Mouse (Mus musculus) urinary bladder, postnatal 14 days (tissue): Measurements from ENCODE around the gene Cntn4.

Experiments
- DNase-seq: peaks from one replicate; pipeline ENCODE4 v3.0.0; 2021; ENCODE audit warnings: low spot score

Cntn4 gene

GRCm38 (mm10) chr6:105677149-105678031, at the start of gene Cntn4:
Gene Cntn4, plus strand, starts transcription at chr6:105677660.
- peak; percentile 6 for DNase-seq

DNA sequence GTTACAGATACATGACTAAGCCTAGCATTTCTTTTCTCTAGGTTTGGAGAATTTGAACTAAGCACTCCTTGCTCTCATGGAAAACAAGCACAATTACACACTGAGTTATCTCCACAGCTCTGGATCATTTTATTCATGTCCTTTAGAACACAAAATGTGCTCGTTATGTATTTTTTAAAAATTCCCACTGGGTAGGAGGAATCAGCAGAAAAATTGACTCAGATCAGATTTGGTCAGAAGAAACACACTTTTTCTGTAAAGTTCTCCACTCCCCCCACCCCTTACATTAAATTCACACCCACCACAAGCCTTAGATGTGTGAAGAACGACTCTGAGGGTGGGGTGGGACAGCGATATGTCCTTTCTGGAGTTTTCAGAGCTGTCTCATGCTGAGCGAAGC, 3.2 kb upstream of the Cntn4 start:
- DNase-seq = no peak

- no peak for DNase-seq
Observed at GRCm38 (mm10) chr6:105675099-105675498, 2.4 kb upstream of the Cntn4 start.

DNA sequence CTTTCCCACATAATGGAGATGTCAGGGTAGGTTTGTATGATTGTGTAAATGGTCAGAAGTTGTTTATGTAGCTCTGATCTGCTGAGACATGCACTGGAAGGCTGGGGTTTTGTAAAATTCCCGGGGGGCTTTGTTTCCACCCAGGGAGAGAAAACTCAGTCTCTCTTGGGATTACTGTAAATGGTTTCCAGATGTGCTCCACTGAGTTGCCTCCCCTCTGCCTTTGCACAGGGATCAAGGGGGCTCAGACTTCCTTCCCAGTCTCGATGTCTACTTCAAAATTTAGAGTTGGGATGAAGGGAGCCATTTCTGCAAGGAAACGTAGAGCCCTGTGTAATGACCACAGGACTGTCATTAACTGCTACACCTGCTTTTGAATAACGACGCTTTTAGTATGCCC, 823 bp upstream of the Cntn4 start:
- no peak for DNase-seq

DNA sequence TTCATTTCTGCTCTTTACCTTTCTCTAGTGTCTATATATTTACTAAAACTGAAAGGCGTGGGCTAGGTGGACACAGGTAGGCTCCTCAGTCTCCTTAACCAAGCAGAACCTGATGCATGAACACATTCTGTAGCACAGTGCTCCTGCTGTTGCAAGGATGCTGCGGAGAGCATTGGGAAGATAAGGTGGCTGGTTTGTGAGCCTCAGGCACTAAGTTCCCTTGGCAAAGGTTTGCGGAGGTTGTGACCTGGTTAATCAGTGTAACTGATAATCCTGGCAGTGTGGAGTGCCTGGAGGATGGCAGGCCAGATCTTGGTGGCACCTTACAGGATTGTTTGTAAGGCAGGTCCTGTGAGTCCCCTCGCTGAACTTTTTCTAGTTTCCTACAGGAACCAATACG, 1.3 kb downstream of the Cntn4 start:
- DNase-seq = no peak

- no peak for DNase-seq
Observed at GRCm38 (mm10) chr6:105681496-105681895, 4.0 kb downstream of the Cntn4 start.

DNA sequence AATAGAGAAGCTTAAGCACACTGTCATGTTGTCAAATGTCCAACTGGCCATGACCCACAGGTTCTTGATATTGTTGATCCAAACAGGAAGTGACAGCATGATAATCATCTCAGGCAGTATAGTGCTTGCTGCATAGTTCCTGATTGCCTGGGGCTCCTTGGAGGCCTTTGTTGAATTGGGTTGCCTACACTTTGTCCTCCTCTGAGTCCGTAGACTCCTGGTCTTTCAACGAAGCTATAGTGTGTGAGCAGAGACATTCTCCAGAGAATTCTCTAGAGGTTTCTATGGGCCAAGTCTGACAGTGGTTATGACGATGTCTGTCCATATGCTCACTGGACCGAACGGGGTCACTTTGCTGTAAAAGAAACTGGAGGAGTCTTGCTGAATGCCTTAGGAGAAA, 5.8 kb downstream of the Cntn4 start:
- no peak for DNase-seq

DNA sequence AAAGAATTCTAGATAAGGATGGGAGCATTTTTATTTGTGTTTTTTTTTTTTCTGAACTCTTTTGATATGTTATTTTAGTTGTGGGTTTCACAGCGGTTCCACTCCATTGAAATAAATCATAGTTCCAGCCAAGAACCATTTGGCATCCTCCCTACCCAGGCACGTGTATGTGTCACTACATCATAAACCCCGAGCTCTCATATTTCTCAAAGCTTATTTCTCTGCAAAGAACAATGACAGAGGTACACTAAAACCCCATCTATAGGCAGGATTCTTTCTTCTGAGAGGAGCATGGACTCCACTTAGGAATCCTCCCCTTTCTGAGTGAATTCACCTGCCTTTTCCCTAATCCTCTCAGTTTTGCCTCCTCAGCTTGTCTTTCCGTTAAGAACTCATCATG, 6.7 kb downstream of the Cntn4 start:
- no peak for DNase-seq

GRCm38 (mm10) chr6:105688195-105688594, 10.7 kb downstream of the Cntn4 start:
- no peak for DNase-seq

DNA sequence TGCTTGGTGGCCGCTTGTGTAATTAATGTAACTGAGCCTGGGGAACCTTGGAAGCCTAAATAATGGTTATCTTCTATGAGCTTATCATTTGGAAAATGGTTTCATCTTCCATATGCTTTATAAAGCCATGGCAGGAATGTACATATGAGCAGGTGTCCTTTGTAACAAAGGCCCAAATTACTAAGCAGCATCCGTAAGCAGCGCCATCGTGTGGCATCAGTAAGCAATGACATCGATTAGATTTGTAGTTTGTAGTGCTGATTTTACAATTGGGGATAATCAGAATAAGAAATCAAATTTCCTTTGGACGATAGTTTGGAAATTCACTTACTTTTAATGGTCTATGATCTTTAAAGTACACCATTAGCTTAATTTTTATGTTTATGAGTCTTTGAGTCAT, 64.6 kb downstream of the Cntn4 start:
- no peak for DNase-seq

GRCm38 (mm10) chr6:105780616-105781015, 103.2 kb downstream of the Cntn4 start:
- no peak for DNase-seq

GRCm38 (mm10) chr6:105788462-105788861, 111.0 kb downstream of the Cntn4 start:
- DNase-seq = no peak

DNA sequence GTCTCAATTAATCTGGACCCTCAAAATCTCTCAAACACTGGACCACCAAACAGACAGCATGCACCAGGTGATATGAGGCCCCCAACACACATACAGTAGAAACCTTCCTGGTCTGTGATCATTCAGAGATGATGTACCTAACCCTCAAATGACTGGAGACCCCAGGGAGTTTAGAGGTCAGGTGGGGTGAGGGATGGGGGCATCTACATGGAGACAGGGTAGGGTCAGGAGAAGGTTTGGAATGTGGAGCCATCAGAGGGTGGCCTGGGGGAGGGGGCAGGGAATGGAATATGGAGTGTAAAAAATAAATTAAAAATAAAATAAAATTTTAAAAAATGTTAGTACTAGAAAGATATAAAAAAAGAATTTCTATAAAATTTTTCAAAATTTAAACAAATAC, 157.6 kb downstream of the Cntn4 start:
- no peak for DNase-seq

DNA sequence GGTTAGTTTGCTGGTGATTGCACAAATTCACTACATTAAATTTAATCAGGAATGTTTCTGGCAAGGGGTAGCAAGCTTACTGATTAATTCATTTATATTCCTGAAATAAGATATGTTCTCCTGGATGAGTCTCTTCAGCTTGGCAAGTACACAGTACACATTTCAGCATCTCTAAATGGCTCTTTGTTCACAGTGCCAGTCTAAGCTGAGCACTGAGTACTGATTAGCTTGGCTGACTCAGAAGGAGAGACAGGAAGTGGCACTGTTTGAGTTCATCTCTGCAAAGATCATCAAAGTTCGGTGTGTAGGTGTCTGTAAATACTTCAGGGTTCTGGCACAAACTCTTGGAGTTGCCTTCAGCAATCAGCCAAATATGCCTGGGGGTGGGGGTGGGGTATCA, 169.8 kb downstream of the Cntn4 start:
- DNase-seq = no peak

DNA sequence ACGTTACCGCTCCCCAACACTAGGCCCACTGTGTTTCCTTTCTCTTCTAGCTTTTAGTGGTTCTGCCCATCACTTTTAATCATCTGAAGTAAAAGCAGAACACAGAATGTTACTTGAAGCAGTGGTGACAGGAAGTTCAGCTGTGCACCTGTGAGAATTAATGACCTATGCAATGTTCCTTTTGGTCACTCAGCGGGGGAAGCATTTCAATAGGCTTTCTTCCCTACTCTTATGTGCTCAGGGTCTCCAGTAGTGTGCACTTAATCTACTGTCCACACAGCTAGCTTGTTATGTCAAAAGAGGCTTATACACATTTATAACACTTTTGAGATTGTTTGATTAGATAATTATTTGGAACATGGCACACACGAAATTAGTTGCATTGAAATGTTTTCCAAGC, 215.4 kb downstream of the Cntn4 start:
- DNase-seq = no peak

GRCm38 (mm10) chr6:105938485-105938884, 261.0 kb downstream of the Cntn4 start:
- no peak for DNase-seq

DNA sequence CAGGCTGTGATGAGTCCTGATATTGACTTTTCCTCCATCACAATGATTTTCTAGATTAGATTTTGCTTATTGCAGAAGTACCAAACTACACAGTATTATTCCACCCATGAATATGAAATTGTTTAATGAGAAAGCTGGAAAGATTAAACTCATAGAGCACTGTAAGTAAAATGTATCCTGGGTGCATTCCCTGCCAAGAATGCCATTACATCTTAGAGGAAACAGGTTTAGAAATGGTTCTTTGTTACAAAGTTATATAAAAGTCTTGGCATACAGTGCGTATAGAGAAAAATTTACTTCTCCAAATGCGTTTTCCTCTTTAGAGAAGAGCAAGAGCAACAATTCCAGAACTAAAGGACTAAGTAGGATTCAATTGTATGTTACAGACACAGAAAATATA, 261.8 kb downstream of the Cntn4 start:
- no peak for DNase-seq

DNA sequence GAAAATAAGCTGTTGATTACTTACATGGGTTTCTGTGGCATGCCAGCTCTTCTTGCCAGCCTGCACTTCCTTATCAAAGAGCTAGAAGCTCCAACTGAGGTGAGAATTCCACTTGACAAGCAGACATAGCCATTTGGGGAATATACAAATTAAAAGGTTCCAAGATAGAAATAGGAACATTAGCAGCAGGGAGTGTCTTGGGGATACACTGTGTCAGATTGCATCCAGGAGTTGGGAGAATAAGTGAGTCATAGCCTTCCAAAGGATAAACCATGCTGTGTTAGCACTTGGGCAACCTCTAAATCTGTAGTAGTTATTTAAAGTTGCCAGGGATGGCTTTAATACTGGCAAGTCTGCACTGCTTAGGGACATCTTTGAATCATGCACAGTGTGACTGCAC, 263.1 kb downstream of the Cntn4 start:
- DNase-seq = no peak

GRCm38 (mm10) chr6:105991492-105991891, 314.0 kb downstream of the Cntn4 start:
- DNase-seq = no peak

GRCm38 (mm10) chr6:106013018-106013417, 335.6 kb downstream of the Cntn4 start:
- DNase-seq = no peak

GRCm38 (mm10) chr6:106015126-106015525, 337.7 kb downstream of the Cntn4 start:
- no peak for DNase-seq

DNA sequence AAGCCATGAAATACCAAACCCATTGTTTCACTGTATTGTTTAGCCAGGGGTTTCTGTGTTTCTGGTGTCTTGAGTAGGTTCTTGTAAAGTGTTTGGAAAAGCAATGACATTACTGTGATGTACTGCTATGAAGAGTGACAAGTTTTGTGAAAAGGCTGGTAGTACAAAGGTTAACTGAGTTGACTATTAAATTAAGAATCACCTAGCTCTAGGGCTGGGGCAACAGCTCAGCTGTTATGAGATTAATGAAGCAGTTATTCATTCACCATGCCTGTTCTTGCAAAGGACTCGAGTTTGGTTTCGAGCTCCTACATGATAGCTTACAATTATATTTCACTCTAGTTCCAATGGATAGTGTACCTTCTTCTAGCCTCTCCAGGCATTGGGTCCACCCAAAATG, 371.4 kb downstream of the Cntn4 start:
- no peak for DNase-seq

DNA sequence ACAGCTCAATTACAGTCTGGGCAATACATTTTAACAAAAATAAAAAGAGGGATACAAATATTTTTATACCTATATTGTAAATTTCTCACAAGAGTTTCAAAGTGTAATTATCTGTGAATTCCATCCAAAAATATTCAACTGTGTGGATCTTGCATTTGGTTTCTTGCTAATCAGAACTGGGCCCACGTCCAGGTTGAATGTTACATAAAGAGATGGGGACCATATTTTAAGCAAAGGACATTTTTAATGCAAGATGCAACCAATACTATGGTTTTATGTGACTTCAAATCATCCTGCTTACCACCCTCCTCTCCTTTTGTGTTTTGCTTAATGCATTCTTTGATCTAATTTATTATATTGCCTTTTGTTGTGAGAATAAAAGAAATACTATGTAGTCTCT, 378.7 kb downstream of the Cntn4 start:
- no peak for DNase-seq

GRCm38 (mm10) chr6:106078071-106078603, 400.7 kb downstream of the Cntn4 start:
- no peak for DNase-seq
